Mouse (Mus musculus): ENCODE measurements around the gene Pef1. TPM values are rescaled to one million over a fixed set of nuclear protein-coding genes. Genes with fewer than 3 reads are reported as not detected.

Pef1 gene
- 66.5 and 66.9 TPM in 2 replicates for polyA plus RNA-seq (2015; fragmentation: Nextera tagmentation; extraction: Ambion mirVana)

- Histone ChIP-seq H3K4me3 (peak within 1 kb of the TSS; percentile 8; the same call in 1 of the 2 replicates), H3K4me1 (peaks cover 30% of the 10 kb centered on the region)
- 5% methylated on average over 6 of the region's 6 CpGs for WGBS
These were observed at the start of gene Pef1 for GRCm38 (mm10) chr4:130102111-130102651. Gene Pef1, plus strand, starts transcription at chr4:130102558.

GRCm38 (mm10) chr4:130053111-130053510, 49.2 kb upstream of the Pef1 start:
- peaks cover 43% of the 10 kb centered on the region for H3K4me1 ChIP-seq
- no peak overlapping the region for H3K27ac ChIP-seq
- H3K4me3 ChIP-seq: no peak overlapping the region
- no peak overlapping the region for H3K9ac ChIP-seq
- no peak for ATAC-seq (ENCODE audit: insufficient number of reproducible peaks, insufficient read depth, low FRiP score, low TSS enrichment, low read depth)
- peaks cover 59% of the 10 kb centered on the region for H3K36me3 ChIP-seq
- no peak overlapping the region for H3K4me2 ChIP-seq
- no peaks in the 10 kb centered on the region for H3K9me3 ChIP-seq
- H3K27me3 ChIP-seq: no peaks in the 10 kb centered on the region
- 93% methylated on average over 9 of the region's 9 CpGs for WGBS

More at GRCm38 (mm10) chr4:130102111-130102651, at the start of gene Pef1:
- H3K9ac ChIP-seq: no peak within 1 kb of the TSS
- peak within 1 kb of the TSS; percentile 51 for H3K27ac ChIP-seq
- ATAC-seq (ENCODE audit: insufficient number of reproducible peaks, insufficient read depth, low FRiP score, low TSS enrichment, low read depth): no peak
- H3K36me3 ChIP-seq: peaks cover 15% of the 10 kb centered on the region; the same call in 1 of the 2 replicates
- H3K4me2 ChIP-seq: peak within 1 kb of the TSS; percentile 26; the same call in 1 of the 2 replicates
- no peaks in the 10 kb centered on the region; the same call in 1 of the 2 replicates for H3K27me3 ChIP-seq
- peaks cover 3% of the 10 kb centered on the region; the same call in 1 of the 2 replicates for H3K9me3 ChIP-seq

GRCm38 (mm10) chr4:130054727-130055126, 47.6 kb upstream of the Pef1 start:
- Histone ChIP-seq H3K27ac (0 out of 2 replicates have a peak overlapping the region, but pooled peaks have one; percentile 5), H3K4me2 (no peak overlapping the region), H3K36me3 (peaks cover 73% of the 10 kb centered on the region), H3K4me3 (no peak overlapping the region), H3K9me3 (no peaks in the 10 kb centered on the region), H3K27me3 (no peaks in the 10 kb centered on the region), H3K4me1 (peaks cover 27% of the 10 kb centered on the region), H3K9ac (no peak overlapping the region)
- ATAC-seq (ENCODE audit: insufficient number of reproducible peaks, insufficient read depth, low FRiP score, low TSS enrichment, low read depth): no peak
- 50% methylated on average over 1 of the region's 1 CpGs for WGBS

- no peak overlapping the region for H3K4me3 ChIP-seq
- peaks cover 22% of the 10 kb centered on the region for H3K4me1 ChIP-seq
- no peak for ATAC-seq (ENCODE audit: insufficient number of reproducible peaks, insufficient read depth, low FRiP score, low TSS enrichment, low read depth)
- H3K36me3 ChIP-seq: peaks cover 78% of the 10 kb centered on the region
- no peaks in the 10 kb centered on the region for H3K9me3 ChIP-seq
- no peak overlapping the region for H3K9ac ChIP-seq
- H3K4me2 ChIP-seq: no peak overlapping the region
- H3K27me3 ChIP-seq: no peaks in the 10 kb centered on the region
- H3K27ac ChIP-seq: peak overlapping the region; percentile 74; the same call in 1 of the 2 replicates
- WGBS: 79% methylated on average over 14 of the region's 14 CpGs
These were observed 47.0 kb upstream of the Pef1 start for GRCm38 (mm10) chr4:130055160-130056010.

- peaks cover 84% of the 10 kb centered on the region for H3K36me3 ChIP-seq
- ATAC-seq (ENCODE audit: insufficient number of reproducible peaks, insufficient read depth, low FRiP score, low TSS enrichment, low read depth): no peak
- WGBS: 30% methylated on average over 3 of the region's 3 CpGs
These were observed 46.4 kb upstream of the Pef1 start for GRCm38 (mm10) chr4:130056011-130056322.

GRCm38 (mm10) chr4:130056471-130056870, 45.9 kb upstream of the Pef1 start:
- Histone ChIP-seq H3K27me3 (no peaks in the 10 kb centered on the region), H3K9me3 (no peaks in the 10 kb centered on the region), H3K36me3 (peaks cover 88% of the 10 kb centered on the region), H3K4me2 (no peak overlapping the region), H3K4me3 (no peak overlapping the region), H3K4me1 (peaks cover 23% of the 10 kb centered on the region), H3K27ac (peak overlapping the region; percentile 74), H3K9ac (no peak overlapping the region)
- WGBS: 78% methylated on average over 3 of the region's 3 CpGs
- no peak for ATAC-seq (ENCODE audit: insufficient number of reproducible peaks, insufficient read depth, low FRiP score, low TSS enrichment, low read depth)

More at GRCm38 (mm10) chr4:130056011-130056322, 46.4 kb upstream of the Pef1 start:
- H3K27ac ChIP-seq: peak overlapping the region; percentile 74
- H3K4me1 ChIP-seq: peaks cover 22% of the 10 kb centered on the region
- H3K4me3 ChIP-seq: no peak overlapping the region
- no peaks in the 10 kb centered on the region for H3K27me3 ChIP-seq
- H3K9me3 ChIP-seq: no peaks in the 10 kb centered on the region
- no peak overlapping the region for H3K4me2 ChIP-seq
- H3K9ac ChIP-seq: no peak overlapping the region

GRCm38 (mm10) chr4:130060937-130061336, 41.4 kb upstream of the Pef1 start:
- no peak overlapping the region for H3K4me3 ChIP-seq
- H3K4me2 ChIP-seq: no peak overlapping the region
- peaks cover 14% of the 10 kb centered on the region; the same call in 1 of the 2 replicates for H3K4me1 ChIP-seq
- ATAC-seq (ENCODE audit: insufficient number of reproducible peaks, insufficient read depth, low FRiP score, low TSS enrichment, low read depth): no peak
- H3K9me3 ChIP-seq: no peaks in the 10 kb centered on the region
- no peaks in the 10 kb centered on the region for H3K27me3 ChIP-seq
- H3K27ac ChIP-seq: no peak overlapping the region
- no peak overlapping the region for H3K9ac ChIP-seq
- H3K36me3 ChIP-seq: peaks cover 76% of the 10 kb centered on the region

- H3K4me3 ChIP-seq: no peak overlapping the region
- 63% methylated on average over 7 of the region's 7 CpGs for WGBS
- peaks cover 63% of the 10 kb centered on the region for H3K36me3 ChIP-seq
- peaks cover 20% of the 10 kb centered on the region; the same call in 1 of the 2 replicates for H3K4me1 ChIP-seq
- no peak overlapping the region for H3K27ac ChIP-seq
- H3K4me2 ChIP-seq: no peak overlapping the region
- no peak for ATAC-seq (ENCODE audit: insufficient number of reproducible peaks, insufficient read depth, low FRiP score, low TSS enrichment, low read depth)
- no peak overlapping the region for H3K9ac ChIP-seq
- no peaks in the 10 kb centered on the region for H3K9me3 ChIP-seq
- no peaks in the 10 kb centered on the region for H3K27me3 ChIP-seq
These were observed 39.2 kb upstream of the Pef1 start for GRCm38 (mm10) chr4:130063191-130063590.

GRCm38 (mm10) chr4:130066816-130067215, 35.5 kb upstream of the Pef1 start:
- Histone ChIP-seq H3K27ac (no peak overlapping the region), H3K36me3 (peaks cover 41% of the 10 kb centered on the region), H3K27me3 (no peaks in the 10 kb centered on the region), H3K4me1 (peaks cover 7% of the 10 kb centered on the region; the same call in 1 of the 2 replicates), H3K9ac (no peak overlapping the region), H3K9me3 (no peaks in the 10 kb centered on the region), H3K4me3 (no peak overlapping the region), H3K4me2 (no peak overlapping the region)
- 13% methylated on average over 8 of the region's 8 CpGs for WGBS
- no peak for ATAC-seq (ENCODE audit: insufficient number of reproducible peaks, insufficient read depth, low FRiP score, low TSS enrichment, low read depth)

GRCm38 (mm10) chr4:130070523-130070922, 31.8 kb upstream of the Pef1 start:
- H3K27ac ChIP-seq: no peak overlapping the region
- no peak overlapping the region for H3K9ac ChIP-seq
- H3K36me3 ChIP-seq: peaks cover 45% of the 10 kb centered on the region
- no peaks in the 10 kb centered on the region for H3K27me3 ChIP-seq
- no peak overlapping the region for H3K4me3 ChIP-seq
- no peak overlapping the region for H3K4me2 ChIP-seq
- no peak for ATAC-seq (ENCODE audit: insufficient number of reproducible peaks, insufficient read depth, low FRiP score, low TSS enrichment, low read depth)
- 46% methylated on average over 3 of the region's 3 CpGs for WGBS
- H3K4me1 ChIP-seq: peaks cover 7% of the 10 kb centered on the region; the same call in 1 of the 2 replicates
- no peaks in the 10 kb centered on the region for H3K9me3 ChIP-seq

- ATAC-seq (ENCODE audit: insufficient number of reproducible peaks, insufficient read depth, low FRiP score, low TSS enrichment, low read depth): no peak
- peaks cover 2% of the 10 kb centered on the region; the same call in 1 of the 2 replicates for H3K4me1 ChIP-seq
- H3K27ac ChIP-seq: no peak overlapping the region
- H3K4me3 ChIP-seq: no peak overlapping the region
- H3K27me3 ChIP-seq: peaks cover 10% of the 10 kb centered on the region
- no peaks in the 10 kb centered on the region for H3K9me3 ChIP-seq
- no peak overlapping the region for H3K9ac ChIP-seq
- no peak overlapping the region for H3K4me2 ChIP-seq
- 85% methylated on average over 2 of the region's 2 CpGs for WGBS
- H3K36me3 ChIP-seq: peaks cover 43% of the 10 kb centered on the region
These were observed 30.6 kb upstream of the Pef1 start for GRCm38 (mm10) chr4:130071758-130072157.

Measured in embryonic facial prominence, embryonic 13.5 days (tissue).